ENCODE assay signal across 11 mouse cellular contexts in genomic region chr7:27489270-27489869, GRCm38 (mm10). TPM values are rescaled to one million over a fixed set of nuclear protein-coding genes. Genes with fewer than 3 reads are reported as not detected.
A peak's percentile ranks its signal among the peaks of the same experiment; 100 is the strongest.
DNase-seq lines count a peak whose midpoint lies in the region; ATAC-seq and TF ChIP-seq lines count a peak whose summit lies in the region.
"Had no signal": no experiment of that assay in that cellular context is flagged by ENCODE, and none has a peak within 500 bp of the region (broad histone marks: within the 10 kb centered on the region; RNA-seq: fewer than 3 reads in every experiment).

No protein-coding gene starts in this region.

- H3K4me2 ChIP-seq in lung, embryonic 15.5 days, result no peak overlapping the region; the same call in 1 of the 2 replicates
- H3K4me2 ChIP-seq in embryonic facial prominence, embryonic 14.5 days (ENCODE audit: low read depth, low read length), result 0 out of 2 replicates have a peak overlapping the region, but pooled peaks have one; percentile 62
- peak overlapping the region; percentile 79 for H3K4me2 ChIP-seq in liver, postnatal 0 days (ENCODE audit: low read depth, low read length)
- H3K4me2 ChIP-seq in forebrain, embryonic 12.5 days, result no peak overlapping the region
- H3K4me2 ChIP-seq: hindbrain, embryonic 15.5 days had no signal

- no peak overlapping the region for H3K4me3 ChIP-seq in lung, embryonic 15.5 days
- H3K4me3 ChIP-seq in embryonic facial prominence, embryonic 14.5 days (ENCODE audit: low read depth, low read length), result no peak overlapping the region
- H3K4me3 ChIP-seq in liver, postnatal 0 days (ENCODE audit: low read depth, low read length), result no peak overlapping the region
- no peak overlapping the region for H3K4me3 ChIP-seq in forebrain, embryonic 12.5 days (replicated peaks)
- H3K4me3 ChIP-seq: hindbrain, embryonic 15.5 days; neural tube, embryonic 15.5 days had no signal

- WGBS in lung, embryonic 15.5 days, result 90% methylated on average over 25 of the region's 25 CpGs
- 93% methylated on average over 22 of the region's 25 CpGs for WGBS in embryonic facial prominence, embryonic 14.5 days
- 86% methylated on average over 25 of the region's 25 CpGs for WGBS in liver, postnatal 0 days (ENCODE audit: insufficient replicate concordance)
- 91% methylated on average over 25 of the region's 25 CpGs for WGBS in forebrain, embryonic 12.5 days

- H3K9me3 ChIP-seq in lung, embryonic 15.5 days, result no peaks in the 10 kb centered on the region
- H3K9me3 ChIP-seq in embryonic facial prominence, embryonic 14.5 days (ENCODE audit: control insufficient read depth, low read length), result no peaks in the 10 kb centered on the region
- no peaks in the 10 kb centered on the region for H3K9me3 ChIP-seq in liver, postnatal 0 days (ENCODE audit: low read length)
- H3K9me3 ChIP-seq in forebrain, embryonic 12.5 days, result no peaks in the 10 kb centered on the region
- H3K9me3 ChIP-seq: hindbrain, embryonic 15.5 days; neural tube, embryonic 15.5 days had no signal

- H3K27ac ChIP-seq in lung, embryonic 15.5 days, result peak overlapping the region; percentile 97
- peak overlapping the region; percentile 93 for H3K27ac ChIP-seq in embryonic facial prominence, embryonic 14.5 days (replicated peaks; ENCODE audit: low read depth, low read length)
- no peak overlapping the region for H3K27ac ChIP-seq in liver, postnatal 0 days (ENCODE audit: low read depth)
- no peak overlapping the region for H3K27ac ChIP-seq in forebrain, embryonic 12.5 days
- H3K27ac ChIP-seq: hindbrain, embryonic 15.5 days had no signal

- TF ChIP-seq CTCF in liver, postnatal 0 days (IDR thresholded peaks at IDR 0.05; ENCODE audit: low read depth), result no peak

- TF ChIP-seq EP300 in liver, postnatal 0 days (IDR thresholded peaks at IDR 0.05; ENCODE audit: low read depth), result no peak

- ATAC-seq in lung, embryonic 15.5 days (ENCODE audit: borderline replicate concordance, extremely low read depth, low FRiP score, low TSS enrichment), result no peak
- no peak for ATAC-seq in embryonic facial prominence, embryonic 14.5 days (ENCODE audit: low read depth)
- ATAC-seq in liver, postnatal 0 days, result no peak
- no peak for ATAC-seq in forebrain, embryonic 12.5 days (ENCODE audit: low FRiP score)

- H3K4me1 ChIP-seq in lung, embryonic 15.5 days, result peaks cover 55% of the 10 kb centered on the region
- peaks cover 18% of the 10 kb centered on the region for H3K4me1 ChIP-seq in embryonic facial prominence, embryonic 14.5 days (ENCODE audit: control insufficient read depth, insufficient read depth, low read length)
- H3K4me1 ChIP-seq in liver, postnatal 0 days (ENCODE audit: insufficient read depth), result peaks cover 51% of the 10 kb centered on the region
- peaks cover 25% of the 10 kb centered on the region for H3K4me1 ChIP-seq in forebrain, embryonic 12.5 days

- no peaks in the 10 kb centered on the region for H3K27me3 ChIP-seq in lung, embryonic 15.5 days
- H3K27me3 ChIP-seq in embryonic facial prominence, embryonic 14.5 days (replicated peaks; ENCODE audit: control insufficient read depth, insufficient read depth, low read length), result no peaks in the 10 kb centered on the region
- no peaks in the 10 kb centered on the region for H3K27me3 ChIP-seq in liver, postnatal 0 days (ENCODE audit: insufficient read depth, low read length)
- H3K27me3 ChIP-seq in forebrain, embryonic 12.5 days, result peaks cover 18% of the 10 kb centered on the region
- H3K27me3 ChIP-seq: hindbrain, embryonic 15.5 days; neural tube, embryonic 15.5 days had no signal

- H3K9ac ChIP-seq in lung, embryonic 15.5 days, result no peak overlapping the region; the same call in 1 of the 2 replicates
- H3K9ac ChIP-seq in embryonic facial prominence, embryonic 14.5 days (ENCODE audit: low read depth, low read length), result no peak overlapping the region
- H3K9ac ChIP-seq in liver, postnatal 0 days (replicated peaks), result no peak overlapping the region
- H3K9ac ChIP-seq in forebrain, embryonic 12.5 days, result no peak overlapping the region
- H3K9ac ChIP-seq: hindbrain, embryonic 15.5 days; neural tube, embryonic 15.5 days had no signal

- 0 out of 2 replicates have a peak, but pooled peaks cover 11% of the 10 kb centered on the region for H3K36me3 ChIP-seq in lung, embryonic 15.5 days
- H3K36me3 ChIP-seq in embryonic facial prominence, embryonic 14.5 days (ENCODE audit: control insufficient read depth, insufficient read depth, low read length), result peaks cover 11% of the 10 kb centered on the region
- peaks cover 12% of the 10 kb centered on the region for H3K36me3 ChIP-seq in liver, postnatal 0 days (replicated peaks; ENCODE audit: insufficient read depth, low read length)
- H3K36me3 ChIP-seq in forebrain, embryonic 12.5 days (replicated peaks), result no peaks in the 10 kb centered on the region
- H3K36me3 ChIP-seq: hindbrain, embryonic 15.5 days; neural tube, embryonic 15.5 days had no signal

- DNase-seq in heart, adult 11 months, result peak; percentile 95
- no peak for DNase-seq in heart, adult 8-10 months (ENCODE audit: low spot score)
- DNase-seq in lung, postnatal 14 days, result no peak
- DNase-seq in embryonic facial prominence, embryonic 14.5 days (ENCODE audit: low spot score), result no peak
- peak; percentile 16 for DNase-seq in liver, postnatal 0 days
- no peak for DNase-seq in right cerebral cortex, postnatal 4 days

RNA-seq across cellular contexts. Expression of gene Sertad1, which starts 2.7 kb away (rescaled TPM):
- 10 to 100 TPM in 3 of 4 experiments, 1 to 10 TPM in 1; 8.4 to 11.5 (median 10.2) TPM for total RNA-seq in heart, adult 8-10 months (2022)
- polyA plus RNA-seq in lung, embryonic 15.5 days (2015; fragmentation: Nextera tagmentation; extraction: Ambion mirVana), result 48.5 and 49.6 TPM in 2 replicates
- polyA plus RNA-seq in embryonic facial prominence, embryonic 14.5 days (2014; fragmentation: Nextera tagmentation; extraction: Ambion mirVana), result 32.6 and 34.7 TPM in 2 replicates
- polyA plus RNA-seq in liver, postnatal 0 days (2015; fragmentation: Nextera tagmentation; extraction: Ambion mirVana), result 18.3 and 18.5 TPM in 2 replicates
- polyA plus RNA-seq in forebrain, embryonic 12.5 days (2016; fragmentation: Nextera tagmentation; extraction: Ambion mirVana), result 12.9 and 13.1 TPM in 2 replicates

RNA-seq across cellular contexts. Expression of gene Prx, which starts 9.8 kb away (rescaled TPM):
- total RNA-seq in heart, adult 8-10 months (2022), result 1 to 10 TPM in 1 of 4 experiments, under 1 TPM in 3; 0.75 to 1.0 (median 0.80) TPM
- polyA plus RNA-seq in lung, embryonic 15.5 days (2015; fragmentation: Nextera tagmentation; extraction: Ambion mirVana), result 7.2 and 8.7 TPM in 2 replicates
- polyA plus RNA-seq in embryonic facial prominence, embryonic 14.5 days (2014; fragmentation: Nextera tagmentation; extraction: Ambion mirVana), result 2.5 and 2.9 TPM in 2 replicates
- polyA plus RNA-seq in liver, postnatal 0 days (2015; fragmentation: Nextera tagmentation; extraction: Ambion mirVana), result 0.25 and 0.28 TPM in 2 replicates
- polyA plus RNA-seq in forebrain, embryonic 12.5 days (2016; fragmentation: Nextera tagmentation; extraction: Ambion mirVana), result 2.9 and 3.5 TPM in 2 replicates
- total RNA-seq: liver, adult 2 months had no signal

RNA-seq across cellular contexts. Expression of gene Sertad3, which starts 15.8 kb away (rescaled TPM):
- 1 to 10 TPM; 4.8 to 5.7 (median 5.6) TPM for total RNA-seq in heart, adult 8-10 months (2022)
- 28.6 and 31.1 TPM in 2 replicates for polyA plus RNA-seq in lung, embryonic 15.5 days (2015; fragmentation: Nextera tagmentation; extraction: Ambion mirVana)
- 31.3 and 31.9 TPM in 2 replicates for polyA plus RNA-seq in embryonic facial prominence, embryonic 14.5 days (2014; fragmentation: Nextera tagmentation; extraction: Ambion mirVana)
- 16.2 and 17.0 TPM in 2 replicates for polyA plus RNA-seq in liver, postnatal 0 days (2015; fragmentation: Nextera tagmentation; extraction: Ambion mirVana)
- 20.0 and 21.9 TPM in 2 replicates for polyA plus RNA-seq in forebrain, embryonic 12.5 days (2016; fragmentation: Nextera tagmentation; extraction: Ambion mirVana)

RNA-seq across cellular contexts. Expression of gene Hipk4, which starts 33.7 kb away (rescaled TPM):
- under 1 TPM in 3 of 4 experiments, not detected in 1; 0.14 to 0.16 (median 0.14) TPM for total RNA-seq in heart, adult 8-10 months (2022)
- polyA plus RNA-seq in lung, embryonic 15.5 days (2015; fragmentation: Nextera tagmentation; extraction: Ambion mirVana), result 0.87 and 0.92 TPM in 2 replicates
- 0.54 and 0.93 TPM in 2 replicates for polyA plus RNA-seq in embryonic facial prominence, embryonic 14.5 days (2014; fragmentation: Nextera tagmentation; extraction: Ambion mirVana)
- polyA plus RNA-seq in liver, postnatal 0 days (2015; fragmentation: Nextera tagmentation; extraction: Ambion mirVana), result 0.04 TPM in 1 of 2 replicates, not detected in the other
- 0.26 and 0.57 TPM in 2 replicates for polyA plus RNA-seq in forebrain, embryonic 12.5 days (2016; fragmentation: Nextera tagmentation; extraction: Ambion mirVana)
- total RNA-seq: liver, adult 2 months had no signal
- polyA plus RNA-seq: liver, adult 2 months had no signal

RNA-seq across cellular contexts. Expression of gene Blvrb, which starts 41.6 kb away (rescaled TPM):
- 10 to 100 TPM; 27.7 to 29.2 (median 29.0) TPM for total RNA-seq in heart, adult 8-10 months (2022)
- polyA plus RNA-seq in lung, embryonic 15.5 days (2015; fragmentation: Nextera tagmentation; extraction: Ambion mirVana), result 58.8 and 68.5 TPM in 2 replicates
- 67.3 and 75.2 TPM in 2 replicates for polyA plus RNA-seq in embryonic facial prominence, embryonic 14.5 days (2014; fragmentation: Nextera tagmentation; extraction: Ambion mirVana)
- polyA plus RNA-seq in liver, postnatal 0 days (2015; fragmentation: Nextera tagmentation; extraction: Ambion mirVana), result 372 and 407 TPM in 2 replicates
- 18.1 and 22.2 TPM in 2 replicates for polyA plus RNA-seq in forebrain, embryonic 12.5 days (2016; fragmentation: Nextera tagmentation; extraction: Ambion mirVana)

Comparison
In these comparisons a context has a peak if more than half of its experiments do, and no peak if none do; other contexts are left out.
1. DNase-seq: peak in heart, adult 11 months (single experiment) and liver, postnatal 0 days (single experiment); none in heart, adult 8-10 months (single experiment), lung, postnatal 14 days (single experiment), embryonic facial prominence, embryonic 14.5 days (single experiment) and right cerebral cortex, postnatal 4 days (single experiment).
2. H3K27ac ChIP-seq: peak in lung, embryonic 15.5 days (single experiment) and embryonic facial prominence, embryonic 14.5 days (single experiment); none in liver, postnatal 0 days (single experiment) and forebrain, embryonic 12.5 days (single experiment).
3. H3K4me2 ChIP-seq: peak in embryonic facial prominence, embryonic 14.5 days (single experiment) and liver, postnatal 0 days (single experiment); none in lung, embryonic 15.5 days (single experiment) and forebrain, embryonic 12.5 days (single experiment).